8 mouse cellular contexts compared by ENCODE assay signal in genomic region chr1:161876553-161877447, GRCm38 (mm10). TPM values are rescaled to one million over a fixed set of nuclear protein-coding genes. Genes with fewer than 3 reads are reported as not detected.
DNase-seq lines count a peak whose midpoint lies in the region; ATAC-seq and TF ChIP-seq lines count a peak whose summit lies in the region.

Gene Suco (minus strand): TSS chr1:161876682.

- no peak for TF ChIP-seq CTCF in ES-Bruce4 (IDR thresholded peaks at IDR 0.05; ENCODE audit: low read depth, low read length)
- TF ChIP-seq CTCF in liver, postnatal 0 days (IDR thresholded peaks at IDR 0.05; ENCODE audit: low read depth), result peak; percentile 1; the same call in 1 of the 2 replicates

- H3K36me3 ChIP-seq in ES-Bruce4 (ENCODE audit: control insufficient read depth, insufficient read depth, low read length, poor library complexity, severe bottlenecking), result no peaks in the 10 kb centered on the region
- no peaks in the 10 kb centered on the region for H3K36me3 ChIP-seq in forebrain, embryonic 13.5 days (ENCODE audit: poor library complexity, severe bottlenecking)
- no peaks in the 10 kb centered on the region for H3K36me3 ChIP-seq in liver, postnatal 0 days (replicated peaks; ENCODE audit: insufficient read depth, low read length)
- H3K36me3 ChIP-seq in neural tube, embryonic 14.5 days (ENCODE audit: control insufficient read depth, insufficient read depth, low read length), result no peaks in the 10 kb centered on the region

- H3K27me3 ChIP-seq in ES-Bruce4 (ENCODE audit: control insufficient read depth, insufficient read depth, low read length, poor library complexity, severe bottlenecking), result no peaks in the 10 kb centered on the region
- no peaks in the 10 kb centered on the region for H3K27me3 ChIP-seq in forebrain, embryonic 13.5 days
- H3K27me3 ChIP-seq in liver, postnatal 0 days (ENCODE audit: insufficient read depth, low read length), result no peaks in the 10 kb centered on the region
- H3K27me3 ChIP-seq in neural tube, embryonic 14.5 days (ENCODE audit: control insufficient read depth, insufficient read depth, low read length), result no peaks in the 10 kb centered on the region

- peak; percentile 97 for ATAC-seq in cerebellum, adult (ENCODE audit: insufficient number of reproducible peaks, low FRiP score, low TSS enrichment)
- ATAC-seq in forebrain, embryonic 13.5 days, result peak; percentile 99
- ATAC-seq in liver, postnatal 0 days, result peak; percentile 96
- ATAC-seq in neural tube, embryonic 14.5 days (ENCODE audit: low read depth), result peak; percentile 99

- intact Hi-C loops in heart, postnatal 10 days (cut with DNase I), result no loop called here

- peak within 1 kb of the TSS; percentile 91 for H3K27ac ChIP-seq in ES-Bruce4 (ENCODE audit: insufficient read depth, low read length)
- peak within 1 kb of the TSS; percentile 96 for H3K27ac ChIP-seq in forebrain, embryonic 13.5 days
- H3K27ac ChIP-seq in liver, postnatal 0 days (ENCODE audit: low read depth), result peak within 1 kb of the TSS; percentile 99
- peak within 1 kb of the TSS; percentile 97 for H3K27ac ChIP-seq in neural tube, embryonic 14.5 days (ENCODE audit: low read depth, low read length)

- H3K9ac ChIP-seq in ES-Bruce4 (ENCODE audit: low read depth, poor library complexity, severe bottlenecking), result peak within 1 kb of the TSS; percentile 85
- peak within 1 kb of the TSS; percentile 97 for H3K9ac ChIP-seq in forebrain, embryonic 13.5 days
- H3K9ac ChIP-seq in liver, postnatal 0 days (replicated peaks), result peak within 1 kb of the TSS; percentile 93
- H3K9ac ChIP-seq in neural tube, embryonic 14.5 days (replicated peaks; ENCODE audit: low read depth, low read length), result peak within 1 kb of the TSS; percentile 80

- no peak for TF ChIP-seq POLR2A in ES-Bruce4 (IDR thresholded peaks at IDR 0.05; ENCODE audit: insufficient read depth, low read length)

- peak within 1 kb of the TSS; percentile 82 for H3K4me2 ChIP-seq in forebrain, embryonic 13.5 days
- H3K4me2 ChIP-seq in liver, postnatal 0 days (ENCODE audit: low read depth, low read length), result peak within 1 kb of the TSS; percentile 85
- peak within 1 kb of the TSS; percentile 74 for H3K4me2 ChIP-seq in neural tube, embryonic 14.5 days (ENCODE audit: low read depth, low read length)

- WGBS in forebrain, embryonic 13.5 days, result under 1% methylated on average over 49 of the region's 74 CpGs
- under 1% methylated on average over 72 of the region's 74 CpGs for WGBS in large intestine, adult 2 months
- under 1% methylated on average over 67 of the region's 74 CpGs for WGBS in liver, postnatal 0 days (ENCODE audit: insufficient replicate concordance)
- WGBS in neural tube, embryonic 14.5 days, result under 1% methylated on average over 58 of the region's 74 CpGs

- no peak for TF ChIP-seq EP300 in ES-Bruce4 (IDR thresholded peaks at IDR 0.05; ENCODE audit: insufficient read depth, low read depth, low read length)
- TF ChIP-seq EP300 in liver, postnatal 0 days (IDR thresholded peaks at IDR 0.05; ENCODE audit: low read depth), result peak; percentile 72

- DNase-seq in heart, postnatal 10 days, result peak; percentile 100
- peak; percentile 97 for DNase-seq in large intestine, adult 2 months (ENCODE audit: low read depth, low spot score)
- DNase-seq in liver, postnatal 0 days, result peak; percentile 100
- peak; percentile 99 for DNase-seq in testis, postnatal 10 days (ENCODE audit: low spot score)

- H3K4me1 ChIP-seq in ES-Bruce4 (ENCODE audit: control insufficient read depth, insufficient read depth, low read length), result no peaks in the 10 kb centered on the region
- H3K4me1 ChIP-seq in forebrain, embryonic 13.5 days, result peaks cover 28% of the 10 kb centered on the region
- peaks cover 13% of the 10 kb centered on the region for H3K4me1 ChIP-seq in liver, postnatal 0 days (ENCODE audit: insufficient read depth)
- peaks cover 26% of the 10 kb centered on the region for H3K4me1 ChIP-seq in neural tube, embryonic 14.5 days (ENCODE audit: control insufficient read depth, insufficient read depth, low read length)

- H3K4me3 ChIP-seq in ES-Bruce4 (ENCODE audit: low read depth, low read length), result peak within 1 kb of the TSS; percentile 95
- H3K4me3 ChIP-seq in forebrain, embryonic 13.5 days, result peak within 1 kb of the TSS; percentile 86
- H3K4me3 ChIP-seq in liver, postnatal 0 days (ENCODE audit: low read depth, low read length), result peak within 1 kb of the TSS; percentile 91
- H3K4me3 ChIP-seq in neural tube, embryonic 14.5 days (ENCODE audit: low read depth, low read length), result peak within 1 kb of the TSS; percentile 57

- no peaks in the 10 kb centered on the region for H3K9me3 ChIP-seq in ES-Bruce4 (replicated peaks; ENCODE audit: control insufficient read depth, insufficient read depth, low read length, poor library complexity, severe bottlenecking)
- no peaks in the 10 kb centered on the region for H3K9me3 ChIP-seq in forebrain, embryonic 13.5 days (replicated peaks)
- H3K9me3 ChIP-seq in liver, postnatal 0 days (ENCODE audit: low read length), result no peaks in the 10 kb centered on the region
- no peaks in the 10 kb centered on the region for H3K9me3 ChIP-seq in neural tube, embryonic 14.5 days (ENCODE audit: control insufficient read depth, low read length)

RNA-seq across cellular contexts. Expression of gene Suco, which starts in this region (rescaled TPM):
- polyA plus RNA-seq in ES-Bruce4 (2011; ENCODE audit: insufficient read depth, insufficient read length, low read depth, missing spikeins), result 45.8 and 52.0 TPM in 2 replicates
- 22.2 and 33.2 TPM in 2 replicates for polyA plus RNA-seq in forebrain, embryonic 13.5 days (2015; fragmentation: Nextera tagmentation; extraction: Ambion mirVana)
- total RNA-seq in heart, postnatal 10 days (2021), result 10 to 100 TPM; 17.4 to 23.4 TPM
- polyA plus RNA-seq in large intestine, adult 2 months (2012; rRNA removed), result 2.8 and 3.8 TPM in 2 replicates
- polyA plus RNA-seq in liver, postnatal 0 days (2015; fragmentation: Nextera tagmentation; extraction: Ambion mirVana), result 6.3 and 8.6 TPM in 2 replicates
- polyA plus RNA-seq in neural tube, embryonic 14.5 days (2014; fragmentation: Nextera tagmentation; extraction: Ambion mirVana), result 31.3 and 33.9 TPM in 2 replicates

Comparison
In these comparisons a context has a peak if more than half of its experiments do, and no peak if none do; other contexts are left out.
1. Peak in every context shown above with its lines: DNase-seq, ATAC-seq, H3K4me3 ChIP-seq and H3K27ac ChIP-seq.